Mouse (Mus musculus) layer of hippocampus, adult 2 months (tissue): Measurements from ENCODE around the gene Gm8220. TPM values are rescaled to one million over a fixed set of nuclear protein-coding genes. Genes with fewer than 3 reads are reported as not detected.
"Not testable (repeated sequence)": the region's sequence is repeated elsewhere in the genome, so short reads cannot be mapped to it uniquely, and the experiment has no call there.

Experiments used
- DNase-seq, 2 experiments: peaks; one replicate each; pipeline ENCODE4 v3.0.0; 2022; ENCODE audit warnings: low spot score in 2 of 2
- H3K27ac ChIP-seq: fragments of 200-600 bp; 2 replicates; pipeline ENCODE4 v1.8.1; 2022
- H3K4me3 ChIP-seq: fragments of 200-600 bp; 2 replicates; pipeline ENCODE4 v1.8.1; 2022; ENCODE audit warnings: mild to moderate bottlenecking
- CTCF ChIP-seq: fragments of 200-600 bp; conservative IDR thresholded peaks from 2 replicates; pipeline ENCODE4 v1.8.1; 2022; ENCODE audit warnings: antibody characterized with exemption, mild to moderate bottlenecking, moderate library complexity
- long read RNA-seq, 2 experiments: library from polyadenylated mRNA; stranded (forward); transcript quantifications; one replicate each; pipeline ENCODE4 v2.0.0; 2021; ENCODE audit warnings: borderline mapping rate in 2 of 2
- total RNA-seq, 2 experiments: library from RNA; stranded (reverse); gene quantifications; 2 replicates each; pipeline ENCODE4 v1.2.3; 2021

Gm8220 gene
- total RNA-seq = not detected
- long read RNA-seq, experiment 1 = 0 reads
- long read RNA-seq, experiment 2, partial matches to known transcripts = 0 of 1 reads
- long read RNA-seq, experiment 2, other reads (novel, unspliced or antisense) = 1 of 1 reads

DNA sequence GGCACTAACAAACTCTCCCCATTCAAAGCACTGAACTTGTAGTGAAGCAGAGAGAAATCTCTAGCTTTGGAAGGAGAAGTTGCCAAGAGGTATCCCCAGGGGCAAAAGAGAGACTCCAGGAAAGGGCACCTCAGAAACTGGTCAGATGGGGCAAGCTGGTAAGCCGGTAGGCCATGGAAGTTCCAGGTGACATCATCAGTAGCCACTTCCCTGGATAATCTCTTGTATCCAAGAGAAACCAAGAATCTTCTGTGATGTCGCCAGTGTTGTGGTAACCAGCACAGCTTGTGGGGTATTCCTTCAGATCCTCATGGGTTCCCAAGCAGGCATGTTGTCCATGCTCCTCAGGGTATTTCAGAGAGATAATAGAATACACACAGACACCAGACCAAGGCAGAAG, at the start of gene Gm8220:
Gene Gm8220 (plus strand): TSS at position 301 of the 400 bp plus-strand sequence.
- DNase-seq, H3K4me3 ChIP-seq, H3K27ac ChIP-seq: not testable (repeated sequence)

DNA sequence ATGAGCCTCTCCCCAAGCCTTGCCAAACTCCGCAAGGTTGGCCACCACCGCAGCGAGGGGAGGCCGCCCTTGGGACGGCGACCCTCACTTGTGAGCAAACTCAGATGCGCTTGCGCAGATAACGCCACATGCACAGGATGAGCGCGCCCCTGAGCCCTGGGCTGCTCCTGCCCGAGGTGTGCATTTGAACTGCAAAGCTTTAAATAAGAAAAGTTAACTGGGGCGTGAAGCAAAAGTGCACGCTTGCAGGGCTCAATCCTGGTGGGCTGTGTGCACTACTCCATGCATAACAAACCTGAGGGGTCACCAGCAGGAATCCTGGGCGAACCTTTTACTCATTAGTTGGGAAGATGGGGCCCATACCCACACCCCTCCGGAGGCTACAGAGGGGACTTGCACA, 37.3 kb upstream of the Gm8220 start:
- Histone ChIP-seq H3K4me3 (no peak overlapping the region), H3K27ac (no peak overlapping the region)
- no peak for TF ChIP-seq CTCF
- DNase-seq = no peak

DNA sequence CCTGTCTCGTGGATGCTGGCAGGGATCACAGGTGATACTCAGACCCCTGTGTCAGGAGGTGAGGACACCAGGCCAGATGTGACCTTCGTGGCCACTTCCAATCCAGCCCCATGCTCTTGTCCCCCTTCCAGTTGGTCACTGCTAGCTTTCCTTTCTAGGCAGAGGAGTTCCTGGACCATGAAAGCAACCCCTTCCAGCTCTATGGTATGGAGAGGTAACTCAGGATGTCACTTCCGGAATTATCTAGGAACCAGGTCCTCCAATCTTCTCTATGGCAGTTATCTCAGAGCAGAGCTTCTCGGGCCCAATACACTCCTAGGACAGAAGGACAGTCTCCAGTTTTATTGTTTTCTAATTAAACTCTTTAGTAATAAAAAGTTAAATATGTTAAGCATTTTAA, 26.7 kb downstream of the Gm8220 start:
- not testable (repeated sequence) for H3K27ac ChIP-seq, H3K4me3 ChIP-seq, DNase-seq

DNA sequence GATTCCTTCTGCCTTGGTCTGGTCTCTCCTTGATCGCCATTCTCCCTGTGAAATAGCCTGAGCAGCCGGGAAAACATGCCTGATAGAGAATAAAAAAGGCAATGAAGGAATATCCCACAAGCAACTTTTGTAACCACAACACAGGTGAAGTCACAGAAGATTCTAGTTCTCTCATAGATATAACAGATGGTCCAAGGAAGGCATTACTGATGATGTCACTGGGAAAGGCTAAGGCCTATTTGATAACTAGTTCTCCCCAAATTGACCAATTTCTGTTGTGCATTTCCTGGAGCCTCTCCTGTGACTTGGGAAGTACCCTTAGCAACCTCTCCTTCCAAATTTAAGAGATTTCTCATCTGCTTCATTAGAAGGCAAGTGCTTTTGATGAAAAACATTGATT, 53.1 kb downstream of the Gm8220 start, which contains the start of gene Gm5930:
Gene Gm5930 (minus strand): TSS at position 101 of the 400 bp plus-strand sequence.
- not testable (repeated sequence) for H3K27ac ChIP-seq, H3K4me3 ChIP-seq, DNase-seq

Other genes with a start within 250 kb of the Gm8220 start
- not detected for gene Ear2, start 182.9 kb upstream of the Gm8220 start, total RNA-seq
- not detected for gene Gm3327, start 161.7 kb upstream of the Gm8220 start, total RNA-seq
- gene Gm8212, start 87.9 kb upstream of the Gm8220 start, total RNA-seq = not detected
- gene 4930503E14Rik, start 72.3 kb upstream of the Gm8220 start, total RNA-seq = not detected
- not detected for gene Gm5930, start 53.0 kb downstream of the Gm8220 start, total RNA-seq
- gene Gm8229, start 79.8 kb downstream of the Gm8220 start, total RNA-seq = not detected
- gene Gm3371, start 125.1 kb downstream of the Gm8220 start, total RNA-seq = not detected
- not detected for gene Gm8232, start 148.1 kb downstream of the Gm8220 start, total RNA-seq
- gene BC061237, start 206.9 kb downstream of the Gm8220 start, total RNA-seq = not detected
- gene Gm17093, start 232.7 kb downstream of the Gm8220 start, total RNA-seq = not detected